Mouse (Mus musculus): ENCODE measurements around the gene Cdc25a. TPM values are rescaled to one million over a fixed set of nuclear protein-coding genes. Genes with fewer than 3 reads are reported as not detected.

Gene Cdc25a
- polyA plus RNA-seq, 1 experiment from 2014 or later: 40.4 TPM

DNA sequence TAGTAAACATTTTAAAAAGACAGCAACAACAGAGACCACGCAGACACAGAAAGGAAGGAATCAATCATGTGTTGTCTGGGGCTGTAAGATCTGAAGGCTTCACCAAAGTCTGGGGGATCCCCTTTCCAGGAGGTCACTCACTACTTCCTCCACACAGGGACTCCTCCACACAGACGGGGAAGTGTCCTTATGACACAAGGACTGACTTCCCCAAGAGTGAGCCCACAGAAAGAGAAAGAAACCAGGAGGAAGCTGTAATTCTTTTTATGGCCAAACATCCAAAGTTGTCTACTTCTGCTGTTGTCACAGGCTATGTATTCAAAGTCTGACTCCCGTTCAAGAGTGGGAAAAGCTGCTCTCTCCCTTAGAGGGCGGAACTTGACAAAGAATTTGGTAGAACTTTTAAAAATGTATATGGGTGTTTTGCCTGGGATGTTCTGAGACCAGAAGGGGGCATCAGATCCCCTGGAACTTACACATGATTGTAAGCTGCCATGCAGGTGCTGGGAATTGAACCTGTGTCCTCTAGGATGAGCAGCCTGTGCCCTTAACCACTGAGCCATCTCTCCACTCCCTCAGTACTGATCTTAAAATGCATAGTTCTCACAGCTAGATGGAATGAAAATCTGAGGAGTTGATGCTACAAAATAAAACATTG, 39.0 kb downstream of the Cdc25a start:
- TF ChIP-seq CTCF (IDR thresholded peaks at IDR 0.05; ENCODE audit: low read depth): no peak
- no peak overlapping the region for H3K27ac ChIP-seq (ENCODE audit: low read depth)

DNA sequence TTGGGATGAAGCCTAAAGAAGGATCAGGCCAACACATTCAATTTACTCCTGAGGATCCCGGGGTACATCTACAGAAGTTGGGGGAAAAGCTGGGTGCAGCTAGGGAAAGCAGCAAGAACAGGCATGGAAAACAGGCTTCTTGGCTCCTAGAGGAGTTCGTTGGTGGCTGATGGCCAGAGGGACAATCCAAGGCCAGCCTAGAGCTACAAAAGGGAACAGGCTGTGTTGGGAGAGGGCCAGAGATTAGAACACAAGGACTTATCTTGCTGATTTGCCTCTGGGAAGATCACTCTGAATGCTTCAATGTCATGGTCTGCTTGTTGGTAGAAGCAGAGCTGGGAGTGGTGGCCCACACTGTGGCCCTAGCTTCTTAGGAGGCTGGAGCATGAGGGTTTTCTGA, 42.6 kb downstream of the Cdc25a start:
- no peaks in the 10 kb centered on the region for H3K9me3 ChIP-seq (ENCODE audit: low read depth, low read length)
- WGBS: 81% methylated on average over 2 of the region's 2 CpGs

More for the DNA sequence above, 39.0 kb downstream of the Cdc25a start:
- Histone ChIP-seq H3K36me3 (ENCODE audit: insufficient read depth) (no peaks in the 10 kb centered on the region), H3K4me3 (ENCODE audit: low read depth, low read length) (no peak overlapping the region), H3K9ac (no peak overlapping the region), H3K27me3 (ENCODE audit: insufficient read depth, low read length) (no peaks in the 10 kb centered on the region), H3K4me1 (ENCODE audit: insufficient read depth) (no peaks in the 10 kb centered on the region), H3K9me3 (ENCODE audit: low read depth, low read length) (no peaks in the 10 kb centered on the region), H3K4me2 (no peak overlapping the region)
- ATAC-seq (ENCODE audit: insufficient read depth): no peak
- 48% methylated on average over 4 of the region's 4 CpGs for WGBS
- DNase-seq: no peak

GRCm38 (mm10) chr9:109929131-109929530, 53.8 kb downstream of the Cdc25a start:
- WGBS: 90% methylated on average over 3 of the region's 3 CpGs
- Histone ChIP-seq H3K27me3 (ENCODE audit: insufficient read depth, low read length) (no peaks in the 10 kb centered on the region), H3K4me1 (ENCODE audit: insufficient read depth) (no peaks in the 10 kb centered on the region), H3K4me3 (ENCODE audit: low read depth, low read length) (no peak overlapping the region), H3K4me2 (no peak overlapping the region), H3K36me3 (ENCODE audit: insufficient read depth) (no peaks in the 10 kb centered on the region), H3K9ac (no peak overlapping the region), H3K9me3 (ENCODE audit: low read depth, low read length) (no peaks in the 10 kb centered on the region), H3K27ac (ENCODE audit: low read depth) (no peak overlapping the region)
- no peak for TF ChIP-seq CTCF (IDR thresholded peaks at IDR 0.05; ENCODE audit: low read depth)
- no peak for DNase-seq
- ATAC-seq (ENCODE audit: insufficient read depth): no peak

More for the DNA sequence above, 42.6 kb downstream of the Cdc25a start:
- H3K27ac ChIP-seq (ENCODE audit: low read depth): no peak overlapping the region
- H3K4me1 ChIP-seq (ENCODE audit: insufficient read depth): no peaks in the 10 kb centered on the region
- no peak for ATAC-seq (ENCODE audit: insufficient read depth)
- no peak for TF ChIP-seq CTCF (IDR thresholded peaks at IDR 0.05; ENCODE audit: low read depth)
- no peak overlapping the region for H3K4me3 ChIP-seq (ENCODE audit: low read depth, low read length)
- H3K36me3 ChIP-seq (ENCODE audit: insufficient read depth): no peaks in the 10 kb centered on the region
- H3K9ac ChIP-seq: no peak overlapping the region
- no peak overlapping the region for H3K4me2 ChIP-seq
- no peak for DNase-seq
- H3K27me3 ChIP-seq (ENCODE audit: insufficient read depth, low read length): no peaks in the 10 kb centered on the region

DNA sequence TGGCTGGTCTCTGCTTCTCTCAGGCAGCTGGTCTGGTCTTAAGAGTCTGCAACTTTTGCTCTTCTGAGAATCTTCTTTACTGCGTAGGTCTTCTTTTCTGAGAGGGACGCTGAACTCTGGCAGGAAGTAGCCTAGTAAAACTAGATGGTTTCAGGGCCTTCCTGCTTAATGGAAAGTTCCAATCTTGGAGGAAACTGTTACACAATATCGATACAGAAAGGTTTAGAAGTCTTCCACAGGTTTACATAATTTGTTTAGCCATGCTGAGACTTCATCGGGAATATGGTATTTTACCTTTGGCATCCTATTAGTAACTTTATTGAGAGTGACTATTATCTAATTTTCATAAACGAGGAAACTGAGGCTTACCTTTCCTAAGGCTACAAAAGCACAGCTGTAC, 54.7 kb downstream of the Cdc25a start:
- 82% methylated on average over 5 of the region's 5 CpGs for WGBS
- no peak overlapping the region for H3K9ac ChIP-seq
- H3K27ac ChIP-seq (ENCODE audit: low read depth): no peak overlapping the region
- no peaks in the 10 kb centered on the region for H3K36me3 ChIP-seq (ENCODE audit: insufficient read depth)
- no peaks in the 10 kb centered on the region for H3K9me3 ChIP-seq (ENCODE audit: low read depth, low read length)
- H3K4me3 ChIP-seq (ENCODE audit: low read depth, low read length): no peak overlapping the region
- no peaks in the 10 kb centered on the region for H3K27me3 ChIP-seq (ENCODE audit: insufficient read depth, low read length)
- no peak for ATAC-seq (ENCODE audit: insufficient read depth)
- TF ChIP-seq CTCF (IDR thresholded peaks at IDR 0.05; ENCODE audit: low read depth): no peak
- no peaks in the 10 kb centered on the region for H3K4me1 ChIP-seq (ENCODE audit: insufficient read depth)
- H3K4me2 ChIP-seq: no peak overlapping the region
- no peak for DNase-seq

- TF ChIP-seq CTCF (IDR thresholded peaks at IDR 0.05; ENCODE audit: low read depth): no peak
- H3K9me3 ChIP-seq (ENCODE audit: low read depth, low read length): no peaks in the 10 kb centered on the region
- H3K9ac ChIP-seq: peak overlapping the region; percentile 87
- peak overlapping the region; percentile 98 for H3K27ac ChIP-seq (ENCODE audit: low read depth)
- H3K4me3 ChIP-seq (ENCODE audit: low read depth, low read length): peak overlapping the region; percentile 84
- no peak for ATAC-seq (ENCODE audit: insufficient read depth)
- no peaks in the 10 kb centered on the region for H3K4me1 ChIP-seq (ENCODE audit: insufficient read depth)
- no peaks in the 10 kb centered on the region for H3K36me3 ChIP-seq (ENCODE audit: insufficient read depth)
- H3K4me2 ChIP-seq: peak overlapping the region; percentile 52
- no peaks in the 10 kb centered on the region for H3K27me3 ChIP-seq (ENCODE audit: insufficient read depth, low read length)
- no peak for DNase-seq
- WGBS: 63% methylated on average over 6 of the region's 6 CpGs
Measured at GRCm38 (mm10) chr9:109930752-109931151, 55.4 kb downstream of the Cdc25a start.

- peak within 1 kb of the TSS; percentile 79 for H3K4me2 ChIP-seq
- H3K4me3 ChIP-seq (ENCODE audit: low read depth, low read length): peak within 1 kb of the TSS; percentile 84
- no peak for TF ChIP-seq CTCF (IDR thresholded peaks at IDR 0.05; ENCODE audit: low read depth)
- peak; percentile 98 for ATAC-seq (ENCODE audit: insufficient read depth)
- H3K36me3 ChIP-seq (ENCODE audit: insufficient read depth): no peaks in the 10 kb centered on the region
- H3K27ac ChIP-seq (ENCODE audit: low read depth): peak within 1 kb of the TSS; percentile 98
- H3K27me3 ChIP-seq (ENCODE audit: insufficient read depth, low read length): no peaks in the 10 kb centered on the region
- WGBS: under 1% methylated on average over 89 of the region's 94 CpGs
- no peaks in the 10 kb centered on the region for H3K4me1 ChIP-seq (ENCODE audit: insufficient read depth)
- peak within 1 kb of the TSS; percentile 87 for H3K9ac ChIP-seq
- DNase-seq: peak; percentile 97
- H3K9me3 ChIP-seq (ENCODE audit: low read depth, low read length): no peaks in the 10 kb centered on the region
Measured at GRCm38 (mm10) chr9:109931257-109932171, 56.1 kb downstream of the Cdc25a start, which contains the start of gene Map4. Gene Map4 (plus strand): TSS chr9:109931460.

- DNase-seq (peak; percentile 63), ATAC-seq (ENCODE audit: insufficient read depth) (no peak; the same call in 1 of the 2 replicates)
- TF ChIP-seq CTCF (IDR thresholded peaks at IDR 0.05; ENCODE audit: low read depth): no peak
- Histone ChIP-seq H3K9ac (peak overlapping the region; percentile 87), H3K36me3 (ENCODE audit: insufficient read depth) (no peaks in the 10 kb centered on the region), H3K4me3 (ENCODE audit: low read depth, low read length) (peak overlapping the region; percentile 84), H3K4me1 (ENCODE audit: insufficient read depth) (no peaks in the 10 kb centered on the region), H3K9me3 (ENCODE audit: low read depth, low read length) (no peaks in the 10 kb centered on the region), H3K27ac (ENCODE audit: low read depth) (peak overlapping the region; percentile 98), H3K27me3 (ENCODE audit: insufficient read depth, low read length) (no peaks in the 10 kb centered on the region), H3K4me2 (peak overlapping the region; percentile 79)
- under 1% methylated on average over 20 of the region's 20 CpGs for WGBS
Measured at GRCm38 (mm10) chr9:109932361-109932755, 57.0 kb downstream of the Cdc25a start.

All from lung, embryonic 14.5 days (tissue).